ENCODE assay signal across 21 mouse cellular contexts in the genomic region with DNA sequence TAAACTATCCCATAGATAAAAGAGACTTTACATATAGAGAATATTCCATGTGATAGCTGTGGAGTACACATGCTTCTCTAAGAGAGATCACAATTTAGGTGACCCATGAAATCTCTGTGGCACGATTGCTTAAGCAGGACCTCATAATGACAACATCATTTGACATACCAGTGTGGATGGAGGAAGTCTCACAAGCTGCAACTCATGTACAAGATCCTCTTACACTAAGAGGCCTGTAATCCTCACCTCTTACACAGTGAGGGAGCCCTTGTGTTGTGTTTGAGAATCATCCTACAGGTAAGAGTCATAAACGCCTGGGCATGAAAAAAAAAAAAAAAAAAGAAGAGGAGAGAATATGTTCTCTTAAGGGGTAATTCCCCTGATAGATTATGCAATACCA.
"Had no signal": no experiment of that assay in that cellular context is flagged by ENCODE, and none has a peak within 500 bp of the region (broad histone marks: within the 10 kb centered on the region; RNA-seq: fewer than 3 reads in every experiment).

No protein-coding gene starts in this region.

- ATAC-seq: hindbrain, embryonic 16.5 days; hindbrain, postnatal 0 days; inflammation-experienced regulatory T-cells, adult 6 months; intestine, embryonic 15.5 days; intestine, embryonic 16.5 days; intestine, postnatal 0 days had no signal

- DNase-seq: heart, postnatal 10 days; heart, postnatal 36 days; heart, postnatal 4 days; kidney, adult 11 months; kidney, adult 18-20 months; kidney, adult 2 months; kidney, adult 8-10 months; kidney, adult 9 months; kidney, postnatal 10 days; kidney, postnatal 14 days; kidney, postnatal 25 days; kidney, postnatal 36 days; kidney, postnatal 4 days; layer of hippocampus, adult 9-11 months; layer of hippocampus, postnatal 36 days had no signal
